14 mouse cellular contexts compared by ENCODE assay signal in the genomic region with DNA sequence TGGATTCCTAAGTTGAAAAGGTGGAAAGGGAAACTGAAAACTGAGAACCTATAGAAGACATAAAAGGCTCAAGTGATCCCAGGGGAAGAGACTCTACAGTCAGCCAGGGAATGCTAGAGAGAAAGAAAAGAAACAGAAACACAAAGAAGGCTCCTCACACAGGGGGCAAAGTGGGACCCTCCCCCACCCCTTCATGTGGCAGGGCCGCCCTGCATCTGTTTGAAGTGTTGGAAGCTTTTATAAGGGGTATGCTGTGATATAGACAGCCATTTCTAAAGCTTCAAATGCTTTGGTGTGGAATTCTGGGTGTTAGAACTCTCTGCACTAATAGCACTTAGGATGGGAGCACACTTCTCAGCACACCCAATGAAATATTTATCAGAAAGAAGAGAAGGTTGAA.
DNase-seq lines count a peak whose midpoint lies in the region; ATAC-seq and TF ChIP-seq lines count a peak whose summit lies in the region.
"Had no signal": no experiment of that assay in that cellular context is flagged by ENCODE, and none has a peak within 500 bp of the region (broad histone marks: within the 10 kb centered on the region; RNA-seq: fewer than 3 reads in every experiment).

No protein-coding gene starts in this region.

- WGBS in forebrain, embryonic 14.5 days: 0% methylated on average over 1 of the region's 1 CpGs
- WGBS in forebrain, embryonic 12.5 days: 10% methylated on average over 1 of the region's 1 CpGs
- 18% methylated on average over 1 of the region's 1 CpGs for WGBS in kidney, embryonic 16.5 days
- 38% methylated on average over 1 of the region's 1 CpGs for WGBS in stomach, embryonic 14.5 days
- 38% methylated on average over 1 of the region's 1 CpGs for WGBS in stomach, postnatal 0 days

- no peak overlapping the region for H3K4me2 ChIP-seq in forebrain, embryonic 14.5 days (ENCODE audit: low read length)
- H3K4me2 ChIP-seq in forebrain, embryonic 12.5 days: no peak overlapping the region
- no peak overlapping the region for H3K4me2 ChIP-seq in kidney, embryonic 16.5 days (replicated peaks; ENCODE audit: low read depth, low read length)
- no peak overlapping the region for H3K4me2 ChIP-seq in stomach, embryonic 14.5 days (replicated peaks; ENCODE audit: low read depth, low read length)
- no peak overlapping the region for H3K4me2 ChIP-seq in stomach, postnatal 0 days (replicated peaks; ENCODE audit: low read depth)
- H3K4me2 ChIP-seq: heart, embryonic 15.5 days; hindbrain, embryonic 14.5 days; midbrain, embryonic 12.5 days had no signal

- H3K9ac ChIP-seq in forebrain, embryonic 14.5 days (ENCODE audit: low read length): no peak overlapping the region
- no peak overlapping the region for H3K9ac ChIP-seq in forebrain, embryonic 12.5 days
- H3K9ac ChIP-seq in kidney, embryonic 16.5 days (replicated peaks; ENCODE audit: low read length): no peak overlapping the region
- H3K9ac ChIP-seq in stomach, embryonic 14.5 days (replicated peaks; ENCODE audit: low read depth, low read length): no peak overlapping the region
- no peak overlapping the region for H3K9ac ChIP-seq in stomach, postnatal 0 days (ENCODE audit: low read length)
- H3K9ac ChIP-seq: heart, embryonic 15.5 days; hindbrain, embryonic 14.5 days; liver, postnatal 0 days; midbrain, embryonic 12.5 days had no signal

- peak; percentile 12 for DNase-seq in forebrain, embryonic 14.5 days (ENCODE audit: low spot score)
- DNase-seq in kidney, adult 18-20 months: no peak
- no peak for DNase-seq in stomach, postnatal 0 days (ENCODE audit: low spot score)
- no peak for DNase-seq in layer of hippocampus, postnatal 10 days (ENCODE audit: low spot score in 2 of 2)
- DNase-seq in left cerebral cortex, adult 11 months (ENCODE audit: low spot score): no peak
- DNase-seq: cerebellum, adult 8-10 months; liver, postnatal 0 days; thymus, postnatal 14 days had no signal

- no peaks in the 10 kb centered on the region for H3K9me3 ChIP-seq in forebrain, embryonic 14.5 days (replicated peaks; ENCODE audit: control insufficient read depth, low read length)
- H3K9me3 ChIP-seq in forebrain, embryonic 12.5 days: no peaks in the 10 kb centered on the region
- no peaks in the 10 kb centered on the region for H3K9me3 ChIP-seq in kidney, embryonic 16.5 days (ENCODE audit: low read length)
- H3K9me3 ChIP-seq in stomach, embryonic 14.5 days (ENCODE audit: control insufficient read depth, low read depth, low read length): no peaks in the 10 kb centered on the region
- no peaks in the 10 kb centered on the region for H3K9me3 ChIP-seq in stomach, postnatal 0 days (ENCODE audit: control insufficient read depth, low read length)
- H3K9me3 ChIP-seq: heart, embryonic 15.5 days; midbrain, embryonic 12.5 days had no signal

- no peak for TF ChIP-seq EP300 in stomach, postnatal 0 days (optimal IDR thresholded peaks at IDR 0.05)

- H3K27me3 ChIP-seq in forebrain, embryonic 14.5 days (replicated peaks; ENCODE audit: control insufficient read depth, insufficient read depth, low read length): no peaks in the 10 kb centered on the region
- no peaks in the 10 kb centered on the region for H3K27me3 ChIP-seq in forebrain, embryonic 12.5 days
- H3K27me3 ChIP-seq in kidney, embryonic 16.5 days (ENCODE audit: insufficient read depth, low read length): no peaks in the 10 kb centered on the region
- H3K27me3 ChIP-seq in stomach, embryonic 14.5 days (ENCODE audit: control insufficient read depth, insufficient read depth, low read length): no peaks in the 10 kb centered on the region
- no peaks in the 10 kb centered on the region for H3K27me3 ChIP-seq in stomach, postnatal 0 days (ENCODE audit: control insufficient read depth, insufficient read depth, low read length)
- H3K27me3 ChIP-seq: heart, embryonic 15.5 days; midbrain, embryonic 12.5 days had no signal

- H3K27ac ChIP-seq in forebrain, embryonic 14.5 days (ENCODE audit: low read depth, low read length): no peak overlapping the region
- H3K27ac ChIP-seq in forebrain, embryonic 12.5 days: no peak overlapping the region
- peak overlapping the region; percentile 56 for H3K27ac ChIP-seq in kidney, embryonic 16.5 days (ENCODE audit: low read length)
- H3K27ac ChIP-seq in stomach, embryonic 14.5 days (ENCODE audit: low read length): peak overlapping the region; percentile 41; the same call in 1 of the 2 replicates
- H3K27ac ChIP-seq in stomach, postnatal 0 days (replicated peaks): no peak overlapping the region
- H3K27ac ChIP-seq: heart, embryonic 15.5 days; hindbrain, embryonic 14.5 days; midbrain, embryonic 12.5 days had no signal

- ATAC-seq in forebrain, embryonic 14.5 days: no peak
- no peak for ATAC-seq in forebrain, embryonic 12.5 days (ENCODE audit: low FRiP score)
- ATAC-seq in kidney, embryonic 16.5 days (ENCODE audit: low FRiP score, low TSS enrichment): no peak
- no peak for ATAC-seq in stomach, embryonic 14.5 days (ENCODE audit: insufficient number of reproducible peaks, insufficient read depth, low FRiP score, low read depth)
- ATAC-seq in stomach, postnatal 0 days (ENCODE audit: low FRiP score, low TSS enrichment): no peak
- ATAC-seq: liver, postnatal 0 days had no signal

- no peaks in the 10 kb centered on the region for H3K36me3 ChIP-seq in forebrain, embryonic 14.5 days (ENCODE audit: control insufficient read depth, insufficient read depth, low read length)
- no peaks in the 10 kb centered on the region for H3K36me3 ChIP-seq in forebrain, embryonic 12.5 days (replicated peaks)
- H3K36me3 ChIP-seq in kidney, embryonic 16.5 days (ENCODE audit: insufficient read depth, low read length): no peaks in the 10 kb centered on the region
- no peaks in the 10 kb centered on the region for H3K36me3 ChIP-seq in stomach, embryonic 14.5 days (ENCODE audit: control insufficient read depth, insufficient read depth, low read length)
- H3K36me3 ChIP-seq in stomach, postnatal 0 days (ENCODE audit: control insufficient read depth, insufficient read depth, low read length): no peaks in the 10 kb centered on the region
- H3K36me3 ChIP-seq: heart, embryonic 15.5 days; midbrain, embryonic 12.5 days had no signal

- H3K4me1 ChIP-seq in forebrain, embryonic 14.5 days (ENCODE audit: control insufficient read depth, insufficient read depth, low read length): no peaks in the 10 kb centered on the region
- peaks cover 4% of the 10 kb centered on the region; the same call in 1 of the 2 replicates for H3K4me1 ChIP-seq in forebrain, embryonic 12.5 days
- peaks cover 8% of the 10 kb centered on the region; the same call in 1 of the 2 replicates for H3K4me1 ChIP-seq in kidney, embryonic 16.5 days (ENCODE audit: insufficient read depth, low read length)
- peaks cover 9% of the 10 kb centered on the region; the same call in 1 of the 2 replicates for H3K4me1 ChIP-seq in stomach, embryonic 14.5 days (ENCODE audit: control insufficient read depth, insufficient read depth, low read length)
- no peaks in the 10 kb centered on the region for H3K4me1 ChIP-seq in stomach, postnatal 0 days (replicated peaks; ENCODE audit: control insufficient read depth, insufficient read depth)

- no peak for TF ChIP-seq CTCF in stomach, postnatal 0 days (IDR thresholded peaks at IDR 0.05; ENCODE audit: low read depth)

- no peak overlapping the region for H3K4me3 ChIP-seq in forebrain, embryonic 14.5 days (ENCODE audit: low read depth, low read length)
- H3K4me3 ChIP-seq in forebrain, embryonic 12.5 days (replicated peaks): no peak overlapping the region
- no peak overlapping the region for H3K4me3 ChIP-seq in kidney, embryonic 16.5 days (ENCODE audit: low read length)
- H3K4me3 ChIP-seq in stomach, embryonic 14.5 days (ENCODE audit: low read depth, low read length): no peak overlapping the region
- H3K4me3 ChIP-seq in stomach, postnatal 0 days (ENCODE audit: low read depth, low read length): no peak overlapping the region
- H3K4me3 ChIP-seq: heart, embryonic 15.5 days; midbrain, embryonic 12.5 days had no signal

Comparison
In these comparisons a context has a peak if more than half of its experiments do, and no peak if none do; other contexts are left out.
1. H3K27ac ChIP-seq: peak in kidney, embryonic 16.5 days (single experiment) and stomach, embryonic 14.5 days (single experiment); none in forebrain, embryonic 14.5 days (single experiment), forebrain, embryonic 12.5 days (single experiment) and stomach, postnatal 0 days (single experiment).